Mouse (Mus musculus) embryo, embryonic 10.5 days (tissue): ENCODE data around the gene Ccdc162.

ENCODE experiments used
- DNase-seq: peaks from one replicate; pipeline ENCODE4 v3.0.0-alpha.2; 2015; ENCODE audit warnings: low spot score

Gene Ccdc162

DNA sequence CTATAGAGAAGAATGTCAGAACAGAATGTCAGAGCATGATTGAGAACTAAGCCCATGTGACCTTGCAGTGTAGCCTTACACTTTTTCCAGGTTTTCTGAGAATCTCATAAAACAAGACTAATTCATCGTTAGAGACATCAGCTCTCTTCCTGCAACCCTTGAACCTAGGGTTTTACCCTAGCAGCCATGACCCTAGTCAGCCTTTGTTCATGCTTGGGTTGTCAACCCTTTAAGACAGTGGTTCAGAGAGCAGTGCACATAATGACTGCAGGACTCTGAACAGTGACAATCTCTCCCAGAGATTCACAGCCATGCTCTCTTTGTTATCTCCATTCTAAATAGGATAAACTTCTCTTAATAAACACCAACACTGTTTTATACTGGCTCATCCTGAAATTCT is 137.9 kb downstream of the Ccdc162 start:
- DNase-seq: no peak

DNA sequence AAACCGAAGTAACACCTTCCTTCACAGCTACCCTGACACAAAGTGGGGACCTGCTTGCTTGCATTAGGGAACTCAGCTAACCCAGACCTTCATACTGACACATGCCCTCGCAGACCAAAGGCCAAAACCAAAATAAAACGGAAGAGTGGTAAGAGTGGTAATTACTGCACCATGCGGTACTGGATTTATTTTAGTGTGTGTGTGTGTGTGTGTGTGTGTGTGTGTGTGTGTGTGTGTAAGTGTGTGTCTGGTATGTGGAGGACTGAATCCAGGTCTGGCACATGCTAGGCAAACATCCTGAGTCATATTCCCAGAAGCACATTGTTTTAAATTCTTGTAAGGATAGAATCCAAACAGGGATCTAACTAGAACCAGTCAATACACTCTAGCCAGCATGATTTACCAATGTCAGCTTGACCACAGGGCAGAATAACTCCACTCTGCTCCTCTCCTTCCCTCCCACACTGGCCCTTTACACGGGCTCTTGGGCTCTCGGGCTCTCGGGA is 140.1 kb downstream of the Ccdc162 start:
- no peak for DNase-seq

DNA sequence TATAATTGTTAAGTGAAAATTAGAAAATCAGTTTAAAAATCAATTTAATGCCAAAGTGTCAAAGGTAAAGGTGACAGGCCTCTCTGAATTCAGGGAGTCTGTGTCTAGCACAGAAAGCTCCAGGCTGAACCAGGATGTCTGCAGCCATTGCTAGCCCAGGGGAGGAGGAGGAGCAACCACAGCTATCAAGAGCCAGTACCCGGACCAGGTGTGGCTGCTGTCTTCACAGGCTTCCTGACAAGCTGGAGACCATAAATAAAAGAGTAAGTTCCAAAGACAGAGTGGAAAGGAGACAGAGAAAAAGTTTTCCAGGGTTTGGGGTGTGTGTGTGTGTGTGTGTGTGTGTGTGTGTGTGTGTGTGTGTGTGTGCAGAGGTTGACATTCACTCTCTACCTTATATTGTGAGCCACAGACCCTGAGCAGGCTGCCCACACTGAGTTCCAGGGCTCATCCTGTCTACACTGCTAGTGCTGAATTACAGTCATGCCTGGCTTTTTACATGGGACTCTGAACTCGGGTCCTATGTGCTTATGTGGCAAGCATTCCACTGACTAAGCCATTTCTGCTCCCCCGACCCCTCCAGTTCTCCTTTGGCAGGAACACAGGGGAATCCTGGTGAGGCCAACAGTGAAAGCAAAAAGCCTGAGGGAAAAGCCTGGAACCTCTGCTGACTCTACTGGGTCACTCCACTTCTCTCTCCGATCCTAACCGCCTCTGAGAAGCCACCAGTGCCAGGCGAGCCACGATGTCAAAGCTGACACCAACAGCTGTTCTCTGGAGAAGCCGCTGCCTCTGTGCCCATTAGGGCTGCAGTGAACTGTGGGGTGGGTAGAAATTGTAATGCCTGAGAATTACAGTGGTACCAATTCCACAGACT is 140.7 kb downstream of the Ccdc162 start:
- no peak for DNase-seq

DNA sequence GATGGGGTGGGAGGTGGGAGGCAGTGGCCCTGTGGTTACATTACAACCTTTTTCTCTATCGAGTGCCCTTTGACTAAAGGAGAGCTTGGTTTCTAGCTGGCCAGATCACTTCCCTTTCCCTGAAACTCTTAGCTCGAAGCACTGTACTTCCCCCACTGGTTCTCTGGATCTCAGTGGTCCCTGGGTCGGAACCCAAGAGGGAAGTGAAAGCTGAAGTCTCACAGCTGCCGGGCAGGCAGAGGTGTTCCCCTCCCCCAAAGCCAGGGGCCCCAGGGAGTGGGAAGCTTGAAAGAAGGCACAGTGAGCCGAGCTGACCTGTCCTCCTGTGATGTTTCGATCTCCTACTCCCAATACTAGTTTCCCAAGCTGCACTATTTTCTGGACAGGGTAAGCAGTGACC is 143.2 kb downstream of the Ccdc162 start:
- DNase-seq: no peak

DNA sequence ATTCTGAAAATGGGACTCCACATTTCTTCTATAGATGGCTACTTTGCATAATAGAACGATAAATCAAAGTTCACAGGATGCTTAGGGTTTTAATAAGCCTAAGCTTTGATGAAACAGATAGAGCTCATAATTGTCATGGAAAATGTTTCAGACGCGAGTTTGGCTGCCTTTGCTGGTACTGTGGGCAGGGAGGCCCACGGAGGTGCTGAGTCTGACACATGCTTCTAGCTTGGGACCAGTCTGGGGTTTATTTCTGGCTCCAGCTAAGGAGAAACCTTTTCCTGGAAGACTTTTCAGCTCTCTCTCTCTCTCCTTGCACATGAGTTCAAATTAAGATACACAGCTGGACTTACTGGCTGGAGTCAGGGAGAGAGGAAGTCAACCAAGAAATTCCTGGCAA is 144.2 kb downstream of the Ccdc162 start:
- DNase-seq: no peak

DNA sequence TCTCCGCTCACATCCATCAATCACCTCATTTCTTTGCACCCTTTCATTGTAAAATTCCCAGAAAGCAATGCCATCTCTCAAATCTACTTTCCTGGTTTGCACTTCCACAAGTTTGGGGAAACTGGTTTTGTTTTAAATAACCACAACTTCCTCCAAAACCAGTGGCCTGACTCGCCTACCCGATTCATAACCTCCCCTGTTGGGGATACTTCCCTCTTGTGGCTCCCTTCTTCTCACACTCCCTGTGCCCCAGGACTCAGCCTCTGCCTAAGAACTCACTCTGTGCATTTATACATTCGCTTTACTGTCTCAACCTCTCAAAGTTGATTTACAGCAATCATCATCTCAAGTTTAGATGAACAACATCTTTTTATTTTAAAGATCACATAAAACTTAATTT is 145.4 kb downstream of the Ccdc162 start:
- DNase-seq: no peak

DNA sequence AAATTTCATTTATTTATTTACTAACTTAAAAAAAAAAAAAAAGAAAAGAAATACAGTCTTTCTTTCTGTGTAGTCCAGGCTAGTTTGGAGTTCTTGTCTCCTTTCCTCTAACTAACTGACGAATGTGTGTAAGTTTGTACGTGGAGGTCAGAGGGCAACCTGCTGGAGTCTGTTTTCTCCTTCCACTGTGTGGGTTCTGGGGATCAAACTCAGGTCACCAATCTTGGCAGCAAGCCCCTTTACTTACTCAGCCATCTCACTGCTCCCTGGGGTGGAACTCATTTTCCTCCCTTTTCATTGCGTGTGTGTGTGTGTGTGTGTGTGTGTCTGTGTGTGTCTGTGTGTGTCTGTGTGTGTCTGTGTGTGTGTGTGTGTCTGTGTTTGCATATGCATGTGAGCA is 148.1 kb downstream of the Ccdc162 start:
- DNase-seq: peak; percentile 41

DNA sequence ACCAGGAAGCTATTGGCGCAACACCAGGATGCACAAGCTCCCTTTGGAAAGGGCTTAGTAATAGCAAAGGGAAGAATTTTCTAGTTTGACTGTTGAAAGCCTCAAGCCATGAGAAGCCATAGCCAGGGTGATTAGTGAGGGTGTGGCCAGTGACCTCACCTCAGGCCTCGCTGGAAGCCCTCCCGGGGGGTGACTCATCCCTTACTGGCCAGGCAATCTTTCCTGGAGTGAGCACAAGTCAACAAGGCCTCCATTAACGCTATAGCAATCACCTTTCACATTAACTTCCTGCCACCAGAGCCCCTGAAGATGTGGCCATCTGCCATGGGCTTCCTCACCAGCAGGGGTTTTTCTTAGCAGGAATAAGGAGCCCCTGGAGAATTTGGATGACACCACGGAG is 151.3 kb downstream of the Ccdc162 start:
- DNase-seq: no peak

DNA sequence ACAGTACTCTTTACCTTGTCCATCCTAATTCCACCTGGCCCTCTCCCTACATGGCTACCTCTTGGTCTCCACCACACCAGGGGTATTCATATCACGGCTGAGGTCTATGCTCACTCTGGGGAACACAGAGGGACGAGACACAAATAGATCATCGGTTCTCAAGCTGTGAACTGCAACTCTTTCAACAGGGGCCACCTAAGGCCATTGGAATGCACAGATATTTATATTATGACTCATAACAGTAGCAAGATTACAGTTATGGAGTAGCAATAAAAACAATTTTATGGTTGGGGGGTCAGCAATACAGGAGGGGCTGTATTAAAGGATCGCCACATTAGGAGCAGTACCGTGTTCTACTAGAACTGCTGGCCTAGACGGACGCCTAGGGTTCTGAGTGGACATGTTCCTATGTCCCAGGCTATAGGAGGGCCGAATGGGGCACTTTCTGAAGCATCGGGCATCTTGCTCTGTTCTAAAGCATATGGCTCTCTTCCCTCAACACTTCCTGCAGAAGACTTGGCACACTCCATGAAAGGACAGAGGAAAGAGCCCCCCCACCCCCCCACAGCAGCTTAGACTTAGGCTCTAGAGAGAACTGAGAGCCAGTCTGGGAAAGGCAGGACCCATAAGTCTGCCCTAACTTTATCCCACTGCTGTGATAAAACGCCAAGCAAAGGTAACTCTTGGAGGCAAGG is 154.6 kb downstream of the Ccdc162 start:
- DNase-seq: no peak

DNA sequence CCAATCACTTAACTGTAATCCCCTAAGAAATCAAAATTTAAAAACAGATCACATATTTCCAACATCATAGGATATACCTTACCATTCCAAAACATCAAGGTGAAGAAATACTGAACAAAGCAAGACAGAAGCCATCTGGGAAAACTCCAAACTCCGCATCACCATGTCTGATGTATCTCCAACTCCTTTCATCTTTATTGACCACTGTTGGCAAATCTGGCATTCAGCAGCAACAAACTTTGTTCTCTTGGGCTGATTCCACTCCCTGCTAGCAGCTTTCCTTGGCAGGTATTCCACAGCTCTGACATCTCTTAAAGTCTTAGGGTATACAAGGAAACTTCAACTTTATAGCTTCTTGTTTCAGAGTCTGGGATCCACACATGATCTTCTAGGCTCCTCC is 158.0 kb downstream of the Ccdc162 start:
- no peak for DNase-seq

DNA sequence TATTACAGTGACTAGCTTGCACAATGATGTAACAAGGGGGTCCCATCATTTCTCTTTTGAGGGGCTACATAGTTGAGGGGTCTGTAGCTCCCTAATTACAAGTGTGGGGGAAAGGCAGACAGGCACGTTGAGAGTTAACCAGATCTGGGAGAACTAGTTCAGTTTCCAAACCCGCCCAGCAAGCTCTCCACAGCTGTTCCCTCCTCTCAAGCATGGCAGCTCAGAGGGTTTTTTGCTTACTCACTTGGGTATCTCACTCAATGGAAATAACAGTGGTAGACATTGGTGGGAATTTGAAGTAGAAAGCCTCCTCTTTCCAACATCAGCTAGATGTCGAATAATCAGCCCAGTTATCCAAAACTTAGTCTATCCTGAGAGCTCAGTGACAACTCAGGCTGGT is 161.4 kb downstream of the Ccdc162 start:
- no peak for DNase-seq

DNA sequence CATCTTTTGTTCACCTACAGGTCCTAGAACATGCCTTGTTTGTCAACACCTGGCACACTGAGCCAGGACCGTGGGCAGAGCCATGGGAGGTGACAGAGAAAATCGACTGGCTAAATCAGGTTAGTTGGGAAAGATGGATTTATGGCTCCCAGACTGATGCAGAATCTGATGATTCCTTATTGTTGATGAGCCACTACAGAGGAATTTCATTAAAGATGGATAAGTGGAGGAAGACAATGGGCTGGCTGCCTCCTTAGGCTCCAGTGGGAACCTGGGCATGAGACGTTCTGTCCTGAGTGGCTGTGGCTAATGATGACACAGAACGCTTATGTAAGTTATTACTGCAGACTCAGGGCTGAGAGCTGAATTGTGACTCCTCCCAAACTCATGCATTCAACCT is 162.7 kb downstream of the Ccdc162 start:
- no peak for DNase-seq

DNA sequence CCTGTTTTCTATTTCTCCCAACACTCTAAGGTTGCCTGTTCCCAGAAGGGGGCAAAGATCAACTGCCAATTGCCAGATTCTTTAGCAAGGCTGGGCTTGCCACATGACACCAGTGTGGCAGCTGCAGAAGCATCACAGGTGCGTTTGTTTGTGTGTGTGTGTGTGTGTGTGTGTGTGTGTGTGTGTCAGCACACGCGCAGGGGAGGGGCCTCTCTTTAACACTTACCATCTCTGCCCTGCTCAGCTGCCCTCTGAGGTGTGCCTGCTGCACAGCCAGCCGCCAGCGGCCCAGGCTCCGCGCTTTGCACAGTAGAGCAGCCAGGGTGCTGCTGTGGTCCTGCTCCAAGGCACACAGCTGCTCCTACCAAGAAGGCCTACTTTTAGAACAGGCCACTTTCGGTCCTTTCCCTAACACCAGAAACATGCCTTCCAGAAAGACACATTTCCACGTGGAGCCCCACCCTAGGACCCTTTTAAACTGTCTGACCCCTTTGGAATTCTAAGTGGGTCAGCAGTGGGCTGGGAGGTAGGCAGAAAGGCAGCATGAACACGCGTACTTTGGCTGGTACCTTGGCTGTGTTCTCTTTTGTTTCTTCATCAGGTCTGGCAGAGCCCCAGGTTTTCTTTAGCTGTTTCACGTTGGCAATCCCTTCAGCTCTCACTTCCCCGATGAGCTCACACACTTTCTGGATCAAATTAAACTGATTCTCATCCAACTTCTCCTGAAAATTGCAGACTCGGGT is 163.4 kb downstream of the Ccdc162 start:
- DNase-seq: peak; percentile 68

DNA sequence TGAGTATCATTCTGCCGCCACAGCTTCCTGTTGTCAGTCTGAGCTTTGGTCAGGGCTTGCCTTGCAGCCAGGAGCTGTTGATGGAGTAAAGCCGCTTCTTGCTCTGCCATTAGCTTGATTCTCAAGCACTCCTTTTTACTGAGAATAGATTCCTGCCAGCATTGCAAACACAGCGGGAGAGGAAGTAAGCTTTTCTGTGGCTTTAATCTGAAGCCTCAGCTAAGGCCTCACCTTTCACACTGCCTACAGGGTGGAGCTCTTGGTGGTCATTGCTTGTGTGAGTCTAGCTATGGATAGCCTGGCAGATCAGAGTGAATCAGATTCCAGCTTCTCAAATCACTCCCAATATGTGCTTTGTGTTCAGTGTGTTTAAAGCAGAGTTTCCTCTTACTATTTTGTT is 164.1 kb downstream of the Ccdc162 start:
- DNase-seq: peak; percentile 23

DNA sequence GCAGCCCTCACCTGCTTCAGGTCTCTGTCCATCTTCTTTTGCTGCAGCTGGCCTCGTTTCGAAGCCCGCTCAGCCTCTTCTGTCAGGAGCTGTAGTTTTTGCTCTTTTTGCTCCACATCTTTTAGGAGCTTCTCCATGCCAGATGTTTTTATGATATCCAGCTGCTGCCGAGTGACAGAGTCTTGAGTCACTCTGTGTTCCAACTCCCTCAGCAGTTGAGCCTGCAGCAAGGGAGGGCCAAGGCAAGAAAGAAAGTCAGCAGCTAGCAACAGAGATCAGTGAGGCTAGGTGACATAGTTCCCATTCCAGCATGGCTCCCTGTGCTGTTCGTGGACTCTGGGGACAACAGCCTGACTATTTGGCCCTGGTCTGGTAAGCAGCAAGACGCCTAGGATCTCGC is 165.7 kb downstream of the Ccdc162 start:
- no peak for DNase-seq

DNA sequence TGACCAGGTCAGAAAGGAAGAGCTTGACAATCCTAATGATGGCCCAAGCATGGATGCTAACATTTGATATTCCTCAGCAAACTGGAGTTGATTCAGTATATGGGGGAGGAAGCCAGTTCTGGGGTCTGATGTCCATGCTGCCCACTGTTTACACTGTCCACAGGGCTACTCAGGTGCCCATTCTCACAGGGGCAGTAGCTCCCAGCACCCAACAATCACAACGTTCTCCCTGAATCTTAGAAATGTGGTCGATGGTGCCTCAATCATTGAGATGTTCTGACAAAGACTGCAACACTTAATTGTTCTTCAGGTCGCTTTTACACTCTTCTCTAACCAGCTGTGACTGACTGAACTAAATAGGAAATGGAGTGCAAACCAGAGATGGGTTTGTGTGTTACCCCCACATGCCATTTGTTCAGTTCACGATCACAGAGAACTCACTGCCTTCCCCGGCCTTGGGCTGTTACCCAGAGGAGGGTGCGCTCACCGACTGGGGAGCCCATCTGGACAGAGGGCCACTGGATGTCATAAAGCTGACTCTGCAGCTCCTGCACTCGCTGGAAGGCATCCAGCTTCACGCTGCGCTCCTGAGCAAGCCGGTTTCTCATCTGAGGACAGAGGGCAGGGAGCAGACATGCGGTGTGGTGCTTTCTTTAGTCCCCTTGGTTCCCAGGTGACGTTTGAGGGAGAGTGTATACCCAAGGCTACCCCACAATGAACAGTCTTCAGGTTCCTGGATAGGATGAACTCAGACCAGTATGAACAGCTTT is 169.9 kb downstream of the Ccdc162 start:
- no peak for DNase-seq

DNA sequence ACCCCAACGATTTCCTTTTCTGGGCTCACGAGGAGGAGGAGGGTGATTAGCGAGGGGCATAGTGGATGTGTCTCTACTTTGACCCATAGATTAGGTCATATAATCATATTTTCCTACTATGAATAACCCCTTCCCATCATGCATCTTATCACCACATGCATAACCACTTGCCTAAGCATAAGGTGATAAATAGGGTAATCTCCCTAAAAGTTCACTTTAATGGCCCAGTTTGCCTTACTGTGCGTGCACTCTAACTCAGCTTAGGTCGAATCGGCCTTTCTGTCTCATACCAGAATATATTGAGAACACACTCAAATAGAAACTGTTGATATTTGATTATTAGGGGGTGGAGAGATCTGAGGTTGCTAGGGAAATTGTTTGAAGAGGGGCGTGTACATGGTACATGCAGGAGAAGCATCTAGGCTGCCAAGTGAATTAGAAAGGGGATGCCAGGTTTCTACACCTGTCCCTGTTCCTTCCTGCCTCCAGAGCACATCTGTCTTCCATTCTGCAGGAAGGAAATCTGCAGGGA is 171.1 kb downstream of the Ccdc162 start:
- no peak for DNase-seq

DNA sequence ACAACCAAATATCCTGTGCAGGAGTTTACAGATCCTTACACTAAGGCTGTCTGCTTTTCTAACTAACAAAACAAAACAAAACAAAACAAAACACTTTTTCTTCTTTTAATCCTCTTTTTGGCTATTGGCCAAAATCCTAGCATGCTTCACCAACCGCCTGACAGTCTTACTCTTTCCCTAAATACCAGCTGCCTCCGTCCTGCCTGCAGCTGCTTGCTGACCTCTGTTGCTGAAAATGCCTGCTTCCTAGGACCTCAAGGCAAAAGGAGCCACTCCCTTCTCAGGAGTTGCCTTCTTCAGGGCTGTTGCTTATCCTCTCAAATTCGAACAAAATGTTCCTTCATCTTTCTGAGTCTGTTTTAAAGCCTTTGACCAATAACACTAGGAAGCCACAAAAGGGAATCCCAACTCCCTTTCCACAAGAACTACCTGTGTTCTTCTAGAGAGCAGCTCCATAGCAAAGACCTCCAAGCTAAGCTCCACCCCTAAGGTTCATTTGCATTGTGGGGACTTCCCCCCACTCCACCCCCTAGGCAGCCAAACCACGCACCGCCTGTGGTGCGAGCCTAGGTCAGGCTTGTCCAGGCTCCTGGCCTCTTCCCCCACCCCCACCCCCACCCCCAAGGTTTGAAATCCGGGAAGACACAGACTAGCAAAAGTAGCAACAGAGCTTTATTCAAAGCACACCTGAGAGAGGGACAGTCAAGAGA is 171.8 kb downstream of the Ccdc162 start:
- DNase-seq: peak; percentile 16

DNA sequence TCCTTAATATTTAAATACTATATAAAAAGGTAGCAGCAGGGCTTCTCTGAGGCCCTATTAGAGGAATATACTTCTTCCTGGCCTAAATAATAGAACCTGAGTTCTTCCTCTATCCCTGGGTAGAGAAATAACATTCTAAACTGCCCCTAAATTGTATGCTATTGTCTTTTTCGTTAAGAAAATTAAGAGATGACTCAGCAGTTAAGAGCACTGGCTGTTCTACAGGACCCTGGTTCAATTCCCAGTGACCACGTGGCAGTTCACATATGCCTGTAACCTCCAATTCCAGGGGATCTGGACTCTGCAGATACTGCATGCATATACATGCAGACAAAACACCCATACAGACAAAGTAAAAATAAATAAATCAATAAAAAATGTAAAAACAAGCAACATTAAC is 172.6 kb downstream of the Ccdc162 start:
- DNase-seq: no peak

DNA sequence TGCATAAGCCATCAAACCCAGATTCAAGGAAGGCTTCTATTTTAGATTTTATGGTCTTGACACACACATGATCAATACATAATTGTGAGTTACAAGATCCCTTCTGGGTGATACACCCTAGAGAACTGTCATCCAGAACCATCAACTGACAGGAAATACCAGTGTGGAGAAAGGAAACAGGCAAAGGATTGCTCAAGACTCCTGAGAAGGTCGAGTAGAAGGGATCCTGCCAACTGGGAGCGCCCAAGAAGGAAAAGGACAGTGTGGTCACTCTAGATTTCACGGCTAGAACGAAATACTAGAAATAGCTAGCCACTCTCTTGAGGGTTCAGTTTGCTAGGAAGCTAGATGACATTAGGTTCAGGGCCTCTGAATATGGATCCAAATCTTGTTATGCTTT is 173.0 kb downstream of the Ccdc162 start:
- DNase-seq: no peak

DNA sequence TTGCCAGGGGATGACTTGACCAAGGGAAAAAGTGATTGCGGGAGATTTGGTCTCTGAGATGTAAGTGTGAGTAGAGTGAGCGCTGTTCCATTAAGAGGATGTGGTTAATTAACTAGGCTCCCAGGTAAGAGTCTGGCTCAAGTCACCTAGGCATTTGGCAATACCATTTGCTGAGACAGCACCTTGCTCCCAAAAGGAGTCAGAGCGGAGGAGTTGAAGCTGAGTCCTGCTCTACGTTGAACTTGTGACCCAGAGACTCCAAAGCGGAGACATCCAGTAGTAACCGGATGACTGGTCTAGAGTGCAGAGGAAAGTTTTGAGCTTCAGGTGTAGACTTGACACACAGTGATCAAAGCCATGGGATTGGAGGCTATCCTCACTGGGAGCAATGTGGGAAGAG is 174.4 kb downstream of the Ccdc162 start:
- DNase-seq: no peak
